Mouse (Mus musculus) cerebellum, adult 11 months (tissue): ENCODE measurements around the gene Fgd6.

Source experiments
- DNase-seq: peaks from one replicate; pipeline ENCODE4 v3.0.0; 2022

Fgd6 gene

DNA sequence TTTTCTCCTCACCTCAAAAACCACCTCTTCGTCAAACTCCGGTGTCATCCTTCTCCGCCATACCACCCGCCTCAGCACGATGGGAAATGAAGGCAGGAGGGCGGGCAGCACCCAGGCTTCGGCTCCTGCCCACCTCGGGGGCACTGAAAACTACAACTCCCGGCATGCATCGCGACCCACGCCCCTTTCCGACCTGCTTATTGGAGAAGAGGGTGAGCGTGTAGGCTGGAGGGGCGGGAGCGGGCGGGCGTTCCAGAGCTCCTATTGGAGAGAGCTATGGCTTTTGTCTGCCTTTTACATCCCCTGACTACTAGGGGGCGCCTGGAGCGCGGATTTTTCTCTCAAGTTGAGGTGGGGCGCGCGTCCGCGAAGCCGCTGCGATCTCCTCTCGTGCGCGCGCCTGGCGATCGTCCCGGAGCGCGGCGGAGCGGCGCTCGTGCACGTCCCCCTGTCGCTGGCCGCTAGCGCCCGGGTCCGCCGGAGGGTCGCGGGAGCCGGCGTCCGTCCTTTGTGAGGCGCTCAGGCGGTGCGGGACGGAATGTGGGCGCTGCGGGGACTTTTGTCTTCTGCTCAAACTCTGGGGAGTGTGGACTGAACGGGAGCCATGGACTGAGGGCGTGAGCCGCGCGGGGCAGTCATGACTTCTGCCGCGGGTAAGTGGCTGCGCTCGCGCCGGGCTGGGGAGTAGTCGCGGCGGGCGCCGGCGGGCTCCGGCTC, at the start of gene Fgd6, which contains the start of gene Vezt:
TSS of gene Fgd6 (plus strand) at position 344 of the 717 bp plus-strand sequence.
TSS of gene Vezt (minus strand) at position 160 of the 717 bp plus-strand sequence.
- peak; percentile 99 for DNase-seq

DNA sequence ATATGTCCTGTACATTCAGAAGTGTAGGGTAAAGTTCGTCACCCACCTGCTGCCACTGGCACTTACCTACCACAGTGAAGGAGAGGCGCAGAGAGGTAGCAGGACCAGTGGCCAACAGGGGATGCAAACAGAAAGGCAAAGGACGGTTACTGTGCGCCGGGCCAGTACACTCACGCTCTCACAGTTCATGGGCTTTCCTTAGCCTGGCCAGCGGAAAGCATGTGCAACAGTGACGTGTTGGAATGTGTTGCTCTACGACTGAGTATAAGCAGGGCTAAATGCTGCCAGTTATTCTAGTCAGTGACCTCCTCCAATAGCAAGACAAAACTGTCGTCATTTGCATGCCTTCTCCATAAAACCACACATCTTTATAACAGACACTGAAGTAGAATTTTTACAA, 41.7 kb upstream of the Fgd6 start:
- no peak for DNase-seq

DNA sequence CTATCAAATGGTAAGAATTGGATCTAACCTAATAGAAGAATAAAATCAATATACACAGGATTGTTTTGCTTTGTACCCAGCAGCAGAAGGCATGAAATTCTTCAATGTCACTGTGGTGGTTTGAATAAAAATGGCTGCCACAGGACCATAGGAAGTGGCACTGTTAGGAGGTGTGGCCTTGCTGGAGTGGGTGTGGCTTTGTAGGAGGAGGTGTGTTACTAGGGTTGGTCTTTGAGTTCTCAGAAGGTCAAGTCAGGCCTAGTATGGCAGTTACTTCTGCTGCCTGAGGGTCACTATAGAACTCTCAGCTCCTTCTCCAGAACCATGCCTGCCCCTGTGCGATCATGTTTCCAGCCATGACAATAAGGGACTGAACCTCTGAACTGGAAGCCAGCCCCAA, 40.7 kb upstream of the Fgd6 start:
- no peak for DNase-seq

DNA sequence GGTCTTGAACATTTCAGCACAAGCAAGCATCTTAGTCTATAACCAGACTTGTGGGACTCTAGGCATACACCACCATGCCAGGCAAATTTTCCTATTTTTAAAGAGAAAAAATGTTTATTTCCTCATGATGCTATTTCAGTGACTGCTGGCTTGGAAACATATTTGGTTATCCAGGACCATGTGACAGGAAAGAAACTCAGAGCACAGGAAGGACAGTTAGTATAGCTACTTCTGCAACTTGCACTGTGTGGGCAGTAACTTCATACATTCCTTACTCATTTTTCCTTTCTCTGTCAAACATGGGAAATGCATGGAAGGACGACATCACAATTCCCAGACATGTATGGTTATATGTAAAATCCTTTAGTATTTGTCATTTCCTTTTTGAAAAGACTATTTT, 36.4 kb upstream of the Fgd6 start:
- DNase-seq = no peak

DNA sequence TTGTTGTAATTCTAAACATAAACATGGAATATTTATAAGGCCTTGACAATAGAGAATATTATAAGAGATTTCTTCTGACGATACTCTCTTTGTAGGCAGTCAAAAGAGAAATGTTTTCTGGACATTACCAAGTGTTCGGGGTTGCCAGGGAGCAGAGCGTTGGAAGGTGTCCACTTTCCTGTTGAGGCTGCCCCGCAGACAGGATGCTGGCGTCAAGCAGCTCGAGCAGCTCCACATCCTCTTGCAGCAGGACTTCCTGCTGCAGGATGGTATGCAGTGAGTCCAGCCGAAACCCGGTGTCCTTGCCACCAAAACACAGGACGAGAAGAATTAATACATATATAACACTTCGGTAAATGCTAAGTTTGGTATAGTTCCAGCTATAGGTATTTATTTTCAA, 35.6 kb upstream of the Fgd6 start:
- DNase-seq = peak; percentile 3

DNA sequence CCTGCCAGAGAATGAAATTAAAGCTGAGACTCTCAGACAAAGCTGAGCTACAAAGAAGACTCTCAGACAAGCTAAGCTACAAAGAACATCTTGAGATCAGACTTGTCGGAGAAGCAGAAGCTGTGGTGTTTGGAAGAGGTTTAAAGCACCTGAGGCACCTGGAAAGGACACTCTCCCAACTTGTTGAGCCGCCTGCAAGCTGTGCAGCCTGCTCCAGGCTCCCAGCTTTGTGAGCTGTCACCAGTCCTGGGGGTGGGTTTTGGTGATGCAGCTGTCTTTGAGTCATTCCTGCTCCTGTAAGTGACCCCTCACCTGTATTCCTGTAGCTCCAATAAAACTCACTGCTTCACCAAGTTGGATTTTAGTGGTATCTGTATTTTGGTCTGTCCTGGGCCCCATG, 27.4 kb upstream of the Fgd6 start:
- no peak for DNase-seq

DNA sequence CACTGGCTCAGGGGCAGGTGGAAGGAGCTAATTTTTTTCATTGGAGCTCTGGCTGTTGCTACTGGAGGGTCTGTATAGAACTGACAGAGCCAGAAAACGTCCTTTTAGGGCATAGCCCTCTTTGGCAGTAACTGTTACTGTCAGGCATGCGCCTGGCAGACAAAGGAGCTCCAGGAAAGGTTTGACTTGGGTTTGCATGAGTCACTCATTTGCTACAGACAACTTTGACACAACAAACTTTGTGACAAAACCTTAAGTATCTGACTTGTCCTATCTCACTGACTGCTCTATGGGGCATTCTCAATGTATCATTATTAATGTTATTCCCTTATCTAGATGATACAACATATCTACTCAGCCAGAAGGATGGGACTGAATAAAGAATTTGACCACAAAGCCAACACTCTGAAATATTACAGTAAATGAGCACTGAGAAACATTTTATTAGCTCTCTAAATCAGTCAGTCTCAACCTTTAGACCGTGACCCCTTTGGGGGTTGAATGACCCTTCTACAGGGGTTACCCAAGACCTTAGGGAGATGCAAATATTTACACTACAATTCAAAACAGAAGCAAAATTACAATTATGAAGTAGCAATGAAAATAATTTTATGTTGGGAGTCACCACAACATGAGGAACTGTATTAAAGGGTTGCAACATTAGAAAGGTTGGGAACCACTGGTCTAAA, 25.7 kb upstream of the Fgd6 start:
- DNase-seq = no peak

DNA sequence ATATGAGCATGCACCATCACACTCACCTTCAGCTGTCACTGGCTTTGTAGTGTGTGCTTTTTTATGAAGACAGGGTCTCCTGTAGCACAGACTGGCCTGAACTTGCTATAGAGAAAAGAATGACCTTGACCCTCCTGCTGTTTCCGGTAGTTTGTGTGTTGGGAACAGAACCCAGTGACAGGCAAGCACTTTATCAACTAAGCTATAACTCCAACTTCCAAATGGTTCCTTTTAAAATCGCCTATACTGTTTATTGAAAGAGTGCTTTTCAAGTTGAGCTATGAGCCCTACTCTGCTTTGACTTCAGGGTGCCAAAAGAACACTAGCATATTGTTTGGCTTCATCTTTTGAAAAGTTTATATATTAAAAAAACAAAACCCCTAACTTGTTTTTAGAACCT, 24.8 kb upstream of the Fgd6 start:
- no peak for DNase-seq

DNA sequence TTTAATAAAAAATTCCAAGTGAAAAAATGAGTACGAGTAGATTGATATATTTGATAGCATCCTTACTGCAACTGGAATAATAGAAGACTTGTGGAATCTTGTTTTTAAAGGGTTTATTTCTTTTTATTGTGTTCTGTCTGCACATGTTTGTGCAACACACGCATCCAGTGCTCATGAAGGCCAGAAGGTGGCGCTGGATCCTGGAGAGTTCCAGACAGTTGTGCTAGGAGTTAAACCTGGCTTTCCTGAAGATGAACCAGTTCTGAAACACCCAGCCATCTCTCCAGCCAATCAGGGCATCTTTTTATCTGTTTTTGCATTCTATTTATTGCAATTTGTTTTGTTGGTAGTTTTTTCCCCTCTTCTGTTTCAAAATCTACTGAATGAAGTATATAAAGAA, 22.6 kb upstream of the Fgd6 start:
- peak; percentile 8 for DNase-seq

DNA sequence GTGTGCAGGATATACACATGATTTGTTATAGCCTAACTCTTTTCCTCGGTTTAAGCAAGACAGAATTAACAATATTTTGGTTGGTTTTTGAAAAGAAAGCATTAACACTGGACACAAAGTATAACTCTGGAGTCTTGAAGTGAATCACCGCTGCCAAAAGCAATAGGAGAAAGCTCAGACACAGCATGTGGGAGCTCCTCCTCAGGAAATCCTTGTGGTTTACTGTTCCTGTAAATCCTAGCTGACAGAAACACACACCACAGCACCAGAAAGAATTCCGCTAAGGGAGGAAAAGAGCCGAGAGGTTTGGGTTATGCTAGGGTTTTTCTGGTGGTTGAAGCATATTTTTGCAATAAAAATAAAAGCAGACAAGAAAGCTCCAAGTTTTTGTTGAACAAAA, 21.6 kb upstream of the Fgd6 start:
- DNase-seq = no peak

DNA sequence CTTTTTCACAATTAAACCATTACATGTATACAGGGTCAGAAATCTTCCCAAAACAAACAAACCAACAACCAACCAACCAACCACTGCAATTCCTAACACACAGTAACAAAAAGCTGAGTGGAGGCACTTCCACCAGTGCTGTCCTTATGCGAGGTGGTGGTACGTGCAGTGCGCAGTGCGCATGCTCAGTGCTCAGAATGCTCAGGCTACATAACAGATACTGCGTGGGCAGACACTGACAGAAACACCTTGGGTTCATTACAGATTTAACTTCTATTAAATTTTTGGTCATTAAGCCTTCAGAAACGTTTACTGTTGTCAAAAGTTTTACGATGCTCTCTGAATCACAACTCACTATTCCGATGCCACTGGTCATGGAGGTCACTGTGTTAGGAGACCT, 18.3 kb upstream of the Fgd6 start:
- DNase-seq = no peak

DNA sequence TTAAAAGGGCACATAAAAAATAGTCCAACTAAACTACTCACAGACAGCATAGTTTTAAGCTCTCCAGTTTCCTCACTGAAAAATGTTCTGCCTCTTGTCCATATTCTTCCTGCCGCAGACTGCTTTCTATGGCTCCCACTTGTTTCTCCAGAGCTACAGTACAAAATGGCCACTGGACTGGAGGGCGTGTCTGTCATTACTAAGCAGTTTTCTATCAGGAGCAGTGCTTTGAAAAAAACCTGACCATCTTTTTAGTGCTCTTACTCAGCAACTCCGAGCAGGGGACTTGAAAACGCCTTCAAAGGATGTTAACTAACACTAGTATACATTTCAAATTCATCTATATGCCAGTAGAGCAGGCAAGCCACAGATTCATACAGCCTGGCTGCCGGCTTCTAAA, 15.2 kb upstream of the Fgd6 start:
- DNase-seq = no peak

DNA sequence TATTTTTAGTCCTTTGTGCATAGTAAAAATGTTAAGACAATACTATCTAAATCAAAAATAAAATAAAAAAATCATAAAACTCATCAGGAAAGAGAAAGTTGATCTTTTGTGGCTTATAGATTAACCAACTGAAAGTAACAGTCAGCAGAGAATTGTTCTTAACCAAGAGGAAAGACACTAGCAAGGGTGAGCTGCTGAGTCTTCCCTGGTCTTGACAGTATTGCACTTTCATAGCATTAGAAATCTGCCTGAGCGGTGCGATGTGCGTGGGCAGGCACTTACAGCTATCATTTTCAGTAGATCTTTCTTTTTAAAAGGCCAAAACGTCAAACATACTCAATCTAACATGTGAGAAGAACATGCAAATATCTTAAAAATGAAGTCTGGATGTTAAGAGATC, 14.7 kb upstream of the Fgd6 start:
- no peak for DNase-seq

DNA sequence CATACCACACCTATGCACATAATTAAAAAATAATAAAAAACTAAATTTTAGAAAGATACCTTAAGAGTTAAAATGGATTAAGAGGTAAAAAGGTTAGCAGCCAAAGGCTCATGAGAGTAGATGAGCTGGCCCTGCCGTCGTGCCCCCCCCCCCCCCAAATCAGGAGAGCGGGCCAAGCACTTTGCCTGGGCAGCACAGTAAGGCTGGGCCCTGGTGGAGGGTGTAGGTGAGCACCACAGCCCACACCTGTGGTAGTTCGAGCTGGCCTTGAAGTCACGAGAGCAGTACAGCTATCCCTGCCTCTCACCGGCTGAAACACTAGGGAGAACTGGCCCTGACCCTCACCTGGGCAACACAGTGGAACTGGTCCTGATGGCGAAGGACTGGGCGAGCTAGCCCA, 10.7 kb upstream of the Fgd6 start:
- no peak for DNase-seq

DNA sequence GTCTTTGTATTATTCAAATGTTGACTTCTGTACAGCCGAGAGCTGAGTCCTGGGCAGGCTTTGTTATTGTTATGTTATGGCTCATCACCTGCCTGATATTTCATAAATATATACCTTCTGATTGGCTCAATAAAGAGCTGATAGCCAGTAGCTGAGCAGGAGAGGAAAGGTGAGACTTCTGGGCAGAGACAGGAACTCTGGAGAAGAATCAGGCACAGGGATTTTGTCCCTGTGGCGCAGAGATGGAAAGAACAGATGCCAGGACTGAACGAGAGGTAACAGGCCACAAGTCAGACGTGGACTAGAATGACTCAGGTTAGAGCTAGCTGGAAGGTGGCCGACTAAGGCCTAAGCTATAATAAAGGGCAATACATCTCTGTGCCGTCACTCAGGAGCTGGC, 7.3 kb upstream of the Fgd6 start:
- no peak for DNase-seq

DNA sequence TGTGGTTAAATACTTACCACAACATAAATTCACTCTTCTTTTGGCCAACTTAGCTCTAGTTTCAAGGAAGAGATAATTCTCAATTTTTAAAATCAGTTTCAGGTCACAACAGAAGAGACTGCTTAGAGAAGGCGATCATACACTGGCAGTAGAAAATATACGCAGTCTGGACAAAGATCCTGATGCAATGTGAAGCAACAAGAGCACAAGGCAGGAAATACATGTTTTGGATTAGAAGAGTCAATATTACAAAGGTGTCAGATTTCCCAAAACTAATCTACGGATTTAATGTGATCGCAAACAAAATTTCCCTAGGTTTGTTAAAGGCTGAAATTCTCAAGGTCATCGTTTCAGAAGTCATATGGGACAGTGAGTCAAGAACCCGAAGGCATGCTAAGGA, 4.6 kb upstream of the Fgd6 start:
- DNase-seq = no peak

DNA sequence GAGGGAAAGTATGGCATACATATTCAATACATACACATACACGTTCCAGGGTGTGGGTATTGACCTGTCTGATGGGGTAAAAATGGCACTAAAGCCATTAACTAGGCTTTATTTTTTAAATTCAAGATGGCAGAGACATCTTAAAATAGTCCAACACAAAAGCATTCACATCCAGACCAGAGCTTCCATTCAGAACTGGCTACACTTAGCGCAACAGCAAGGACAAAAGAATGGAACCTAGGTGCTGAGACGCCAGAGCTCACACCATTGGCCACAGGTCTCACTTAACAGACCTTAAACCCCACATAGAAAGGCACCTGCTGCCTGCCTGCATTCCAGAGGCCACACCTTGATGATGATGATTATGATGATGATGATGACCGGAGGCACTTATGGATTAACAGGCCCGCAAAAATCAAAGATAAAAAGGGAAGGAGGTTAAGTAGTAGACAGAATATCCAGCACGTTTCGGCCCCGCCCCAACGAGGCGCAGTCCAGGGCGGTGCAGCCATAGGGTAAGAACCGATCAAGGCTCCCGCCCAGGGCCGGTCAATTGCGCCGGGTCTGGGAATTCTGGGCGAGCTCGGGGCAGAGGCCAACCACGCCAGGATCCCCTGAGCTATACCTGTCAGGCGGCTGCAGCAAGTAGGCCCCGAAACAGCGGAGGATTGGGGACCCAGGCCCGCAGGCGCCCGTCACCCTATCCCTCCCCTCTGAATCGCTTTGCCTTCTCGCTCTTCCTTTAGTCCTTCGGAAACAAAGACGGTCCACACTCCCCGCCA, 734 bp upstream of the Fgd6 start:
- no peak for DNase-seq

DNA sequence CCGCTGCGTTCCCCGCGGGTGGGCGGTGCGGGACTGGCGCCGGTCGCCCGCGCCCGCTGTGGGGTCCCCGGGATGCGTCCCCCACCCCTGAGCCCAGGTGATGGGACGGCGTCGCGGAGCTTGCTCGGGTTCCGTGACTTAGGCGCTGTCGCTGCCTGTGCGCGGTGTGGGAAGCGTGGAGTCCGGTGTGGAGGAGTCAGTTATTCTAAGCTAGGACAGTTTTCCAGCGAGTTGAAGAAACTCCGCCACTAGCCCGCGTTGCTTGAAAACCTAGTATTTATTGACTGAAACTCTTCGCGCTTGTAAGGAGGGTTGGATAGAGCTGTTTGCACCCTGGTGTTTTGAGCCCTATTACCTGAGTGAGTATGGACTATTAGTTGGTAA, 566 bp downstream of the Fgd6 start:
- DNase-seq = no peak

DNA sequence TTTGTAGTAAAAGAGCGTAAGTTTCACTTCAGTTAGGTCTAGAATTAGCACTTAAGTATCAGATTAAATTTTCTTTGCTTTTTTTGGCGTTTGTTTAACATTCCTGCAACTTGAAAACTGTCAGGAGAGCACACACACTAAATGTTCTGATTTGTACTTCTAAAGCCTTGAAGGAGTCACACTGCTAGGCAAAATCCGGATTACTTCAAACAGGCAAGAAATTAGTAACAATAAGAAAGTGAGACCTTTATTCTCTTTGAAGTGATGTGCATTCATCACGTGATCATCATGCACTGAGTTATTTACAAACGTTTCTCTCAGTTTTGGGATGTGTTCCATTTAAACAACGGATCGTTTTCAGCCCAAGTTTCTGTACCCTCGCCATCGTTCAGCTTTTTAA, 1.4 kb downstream of the Fgd6 start:
- no peak for DNase-seq

DNA sequence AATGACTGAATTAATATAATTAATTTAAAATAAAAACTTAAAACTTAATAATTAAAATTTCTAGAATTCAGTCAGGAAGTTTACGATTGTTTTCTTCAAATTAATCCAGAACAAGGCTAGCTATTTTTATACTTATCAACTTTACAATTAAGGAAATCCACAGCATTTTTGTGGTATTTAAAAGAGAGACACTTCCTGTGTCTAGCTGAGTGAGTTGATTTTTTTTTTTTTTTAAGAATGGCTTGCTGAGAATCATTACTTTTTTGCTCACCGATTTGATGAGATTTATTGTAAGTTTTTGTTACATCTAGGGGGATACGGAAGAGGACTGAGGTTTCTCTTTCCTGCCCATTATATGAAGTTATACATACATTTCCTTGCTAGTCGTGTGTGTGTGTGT, 1.8 kb downstream of the Fgd6 start:
- no peak for DNase-seq

DNA sequence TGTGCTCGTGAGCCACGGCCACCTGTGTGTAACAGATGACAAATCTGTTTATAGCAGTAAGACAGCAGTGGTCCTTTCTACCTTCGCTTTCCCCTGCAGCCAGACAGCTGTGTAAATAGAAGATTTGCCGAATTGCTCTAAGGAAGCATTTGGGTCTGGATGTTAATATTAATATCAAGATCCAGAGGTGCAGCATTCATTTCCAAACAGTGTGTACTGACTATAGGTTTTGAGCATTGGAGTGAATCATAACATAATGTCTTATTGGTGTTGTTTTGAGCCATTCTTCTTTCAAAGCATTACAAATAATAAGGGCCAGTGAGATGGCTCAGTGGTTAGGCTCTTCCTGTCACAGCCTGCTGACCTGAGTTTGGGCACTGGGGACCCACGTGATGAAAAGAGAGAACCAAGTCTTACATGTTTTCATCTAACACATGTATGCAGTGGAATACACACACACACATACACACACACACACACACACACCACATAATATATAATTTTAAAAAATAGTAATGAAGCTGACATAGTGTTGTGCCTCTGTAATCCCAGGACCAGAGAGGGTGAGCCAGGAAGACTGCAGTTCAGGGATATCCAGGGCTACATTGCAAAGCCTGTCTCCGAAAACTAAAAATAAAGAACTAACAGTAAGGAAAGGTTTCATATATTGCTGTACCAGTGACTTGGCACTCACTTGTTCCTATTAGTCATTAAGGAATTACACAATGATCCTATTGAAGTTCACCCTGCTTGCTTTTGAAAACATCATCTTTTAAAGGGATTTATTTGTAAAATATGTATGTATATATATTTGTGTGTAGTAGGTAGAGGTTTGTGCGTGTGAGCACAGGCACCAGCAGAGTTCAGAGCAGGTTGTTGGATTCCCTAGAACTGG, 2.8 kb downstream of the Fgd6 start:
- DNase-seq = no peak

DNA sequence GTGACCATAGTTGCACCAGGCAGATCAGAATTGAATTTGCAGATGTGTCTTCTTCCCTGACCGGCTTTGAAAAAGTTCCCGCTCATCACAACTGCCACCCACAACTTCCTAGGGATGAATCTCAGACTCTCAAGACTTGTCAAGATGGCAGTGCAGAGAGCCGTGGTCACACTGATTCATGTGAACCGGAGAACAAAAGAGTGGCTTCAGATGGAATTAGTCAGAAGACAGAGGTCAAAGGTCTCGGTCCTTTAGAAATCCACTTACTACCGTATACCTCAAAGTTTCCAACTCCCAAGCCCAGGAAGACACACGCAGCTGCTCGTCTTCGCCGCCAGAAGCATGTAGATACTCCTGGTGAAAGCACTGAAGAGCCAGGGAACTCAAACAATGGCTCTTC, 8.1 kb downstream of the Fgd6 start:
- DNase-seq = no peak

DNA sequence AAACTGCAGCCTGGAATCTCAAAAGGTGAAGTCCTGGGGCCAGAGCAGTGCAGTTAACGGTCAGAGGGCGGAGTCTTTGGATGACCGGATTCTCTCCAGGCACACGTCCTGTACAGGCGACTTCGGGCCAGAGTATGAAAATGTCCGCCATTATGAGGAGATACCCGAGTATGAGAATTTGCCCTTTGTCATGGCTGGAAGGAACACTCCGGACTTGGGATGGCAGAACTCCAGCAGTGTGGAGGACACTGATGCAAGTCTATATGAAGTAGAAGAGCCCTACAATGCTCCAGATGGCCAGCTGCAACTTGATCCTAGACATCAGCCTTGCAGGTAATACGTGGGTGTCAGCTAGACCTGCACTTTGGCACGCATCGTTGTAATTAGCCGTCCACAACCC, 9.5 kb downstream of the Fgd6 start:
- DNase-seq = no peak
